Mouse (Mus musculus) embryo, embryonic 10 days (tissue): ENCODE measurements at regions not wholly inside any gene's neighbourhood (a gene's known extent, or its start where the extent isn't known, plus 50 kb on each side); places are given as distances from the start of the nearest gene placed in this dataset.

Experiments
- DNase-seq: peaks from one replicate; pipeline ENCODE4 v3.0.0-alpha.2; 2015; ENCODE audit warnings: low spot score

GRCm38 (mm10) chr19:37492572-37492971 is 57.6 kb upstream of the Exoc6 start:
- DNase-seq = no peak

- no peak for DNase-seq
Observed at GRCm38 (mm10) chr19:37493378-37493777, 56.8 kb upstream of the Exoc6 start.

GRCm38 (mm10) chr19:37493921-37494485 is 56.2 kb upstream of the Exoc6 start:
- DNase-seq = peak; percentile 74

GRCm38 (mm10) chr19:37494806-37495205 is 55.4 kb upstream of the Exoc6 start:
- no peak for DNase-seq

GRCm38 (mm10) chr19:37495319-37496270 is 54.6 kb upstream of the Exoc6 start:
- no peak for DNase-seq

GRCm38 (mm10) chr19:37496759-37497158 is 53.5 kb upstream of the Exoc6 start:
- no peak for DNase-seq

GRCm38 (mm10) chr19:37497161-37497560 is 53.1 kb upstream of the Exoc6 start:
- no peak for DNase-seq

- no peak for DNase-seq
Observed at GRCm38 (mm10) chr19:37498438-37498837, 51.8 kb upstream of the Exoc6 start.
